Mouse (Mus musculus) urinary bladder, postnatal 4 days (tissue): ENCODE data around the gene Exoc5.
"Not testable (repeated sequence)": the region's sequence is repeated elsewhere in the genome, so short reads cannot be mapped to it uniquely, and the experiment has no call there.

Source experiments
- DNase-seq, 2 experiments: peaks; one replicate each; pipeline ENCODE4 v3.0.0; 2021 to 2022; ENCODE audit warnings: low spot score in 2 of 2

Exoc5 gene

DNA sequence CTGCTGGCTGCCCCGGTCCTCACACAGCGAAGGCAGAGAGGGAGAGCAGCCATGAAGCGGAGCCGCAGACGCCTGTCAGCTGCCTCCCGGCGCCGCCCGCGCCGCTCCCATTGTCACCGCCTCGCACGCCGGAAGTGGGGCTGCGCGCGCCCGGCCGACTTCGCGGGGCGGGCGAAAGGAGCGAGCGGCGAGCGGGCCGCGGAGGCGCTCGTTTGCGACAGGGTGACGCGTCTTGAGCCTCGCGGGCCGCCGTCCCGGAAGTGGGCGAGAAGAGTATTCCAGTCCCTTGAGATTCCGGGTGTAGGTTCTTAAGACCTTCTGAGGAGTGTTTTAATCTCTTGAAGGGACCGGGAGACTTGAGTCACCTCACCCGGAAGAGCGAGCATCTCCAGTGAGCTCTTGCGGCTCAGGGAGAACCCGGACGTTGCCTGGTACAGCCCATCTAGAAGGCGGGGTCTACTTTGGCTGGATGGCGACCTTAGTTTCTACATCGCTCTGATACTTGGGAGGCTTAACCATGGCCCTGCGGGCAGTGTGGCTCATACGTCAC lies at the start of gene Exoc5:
TSS of gene Exoc5 (minus strand) at position 380 of the 550 bp plus-strand sequence.
- peak; percentile 94 to 96 for DNase-seq

DNA sequence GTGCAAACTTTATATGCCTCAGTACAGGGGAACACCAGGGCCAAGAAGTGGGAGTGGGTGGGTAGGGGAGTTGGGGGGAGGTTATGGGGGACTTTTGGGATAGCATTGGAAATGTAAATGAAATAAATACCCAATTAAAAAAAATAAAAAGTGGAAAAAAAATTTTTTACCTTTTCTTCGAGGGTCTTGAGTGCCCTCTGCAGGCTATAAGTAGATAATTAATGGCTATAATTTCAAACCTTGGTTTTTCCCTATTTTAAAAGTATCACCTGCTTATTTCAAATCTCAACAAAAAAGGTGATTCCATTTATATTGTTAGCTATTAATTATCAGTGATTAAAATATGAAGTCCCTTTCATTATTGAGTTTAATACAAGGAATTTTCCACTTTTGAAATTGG lies 25.3 kb upstream of the Exoc5 start:
- DNase-seq = not testable (repeated sequence)

DNA sequence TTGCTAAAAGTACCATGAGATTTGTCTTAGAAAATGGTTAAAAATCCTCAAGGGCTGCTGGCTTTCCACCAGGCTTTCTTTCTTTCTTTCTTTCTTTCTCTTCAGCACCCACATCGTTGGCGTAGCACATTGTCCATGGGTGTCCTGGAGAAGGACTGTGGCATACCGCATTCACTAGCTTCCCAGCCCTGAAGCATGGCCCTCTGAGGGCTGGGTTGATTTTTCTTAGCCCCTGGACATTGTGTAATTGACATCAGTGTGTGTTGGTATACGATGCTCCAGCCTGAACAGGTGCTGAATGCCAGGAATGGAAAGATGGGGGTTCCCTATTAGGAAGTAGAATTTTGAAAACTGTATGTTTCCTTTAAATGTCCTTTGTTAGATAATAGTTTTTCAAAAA lies 24.8 kb upstream of the Exoc5 start:
- DNase-seq = no peak

DNA sequence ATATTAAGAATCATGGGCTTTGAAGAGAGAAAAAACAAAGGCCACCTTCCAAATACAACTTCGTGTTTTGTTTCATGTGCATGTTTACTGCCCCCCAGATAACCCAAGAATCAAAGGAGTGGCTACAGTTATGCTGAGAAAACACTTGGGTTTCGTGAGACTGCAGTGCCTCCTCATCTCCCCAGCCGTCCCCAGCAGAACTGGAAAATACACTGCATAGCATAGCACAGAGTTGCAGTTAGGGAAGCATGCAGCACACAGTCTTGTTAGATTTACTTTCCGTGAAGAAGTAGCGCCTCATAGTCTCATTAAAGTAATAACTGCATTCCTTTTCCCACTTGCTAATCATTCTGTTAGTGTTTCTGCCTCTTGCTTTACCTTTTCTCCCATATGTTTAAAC lies 23.6 kb upstream of the Exoc5 start:
- no peak for DNase-seq

DNA sequence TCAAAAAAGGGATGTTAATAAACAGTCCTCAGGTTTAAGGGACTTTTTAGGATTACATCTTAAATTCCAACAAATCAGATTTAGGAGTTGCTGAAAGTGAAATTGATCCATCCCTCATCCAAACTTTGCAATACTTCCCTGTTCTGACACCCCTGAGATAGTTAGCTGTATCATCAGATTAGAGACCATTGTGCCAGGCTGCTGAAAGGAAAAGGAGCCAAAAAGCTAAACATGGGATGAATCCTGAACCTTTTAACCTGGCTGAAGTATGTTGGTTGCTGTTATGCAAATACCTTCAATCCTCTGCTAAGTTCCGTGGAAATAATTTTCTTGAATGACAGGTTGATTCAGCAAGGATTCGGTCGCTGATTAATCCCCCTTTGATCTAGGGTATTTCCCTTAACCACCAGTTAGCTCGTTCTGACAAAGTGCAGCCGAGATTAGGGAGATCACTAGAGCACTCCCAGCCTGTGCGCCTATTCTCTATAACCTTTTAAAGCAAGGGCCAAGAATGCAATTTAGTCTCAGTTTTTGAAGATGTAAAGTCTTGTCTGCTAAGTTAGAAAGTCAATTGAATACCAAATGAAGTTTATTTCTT lies 23.1 kb upstream of the Exoc5 start:
- DNase-seq = no peak

DNA sequence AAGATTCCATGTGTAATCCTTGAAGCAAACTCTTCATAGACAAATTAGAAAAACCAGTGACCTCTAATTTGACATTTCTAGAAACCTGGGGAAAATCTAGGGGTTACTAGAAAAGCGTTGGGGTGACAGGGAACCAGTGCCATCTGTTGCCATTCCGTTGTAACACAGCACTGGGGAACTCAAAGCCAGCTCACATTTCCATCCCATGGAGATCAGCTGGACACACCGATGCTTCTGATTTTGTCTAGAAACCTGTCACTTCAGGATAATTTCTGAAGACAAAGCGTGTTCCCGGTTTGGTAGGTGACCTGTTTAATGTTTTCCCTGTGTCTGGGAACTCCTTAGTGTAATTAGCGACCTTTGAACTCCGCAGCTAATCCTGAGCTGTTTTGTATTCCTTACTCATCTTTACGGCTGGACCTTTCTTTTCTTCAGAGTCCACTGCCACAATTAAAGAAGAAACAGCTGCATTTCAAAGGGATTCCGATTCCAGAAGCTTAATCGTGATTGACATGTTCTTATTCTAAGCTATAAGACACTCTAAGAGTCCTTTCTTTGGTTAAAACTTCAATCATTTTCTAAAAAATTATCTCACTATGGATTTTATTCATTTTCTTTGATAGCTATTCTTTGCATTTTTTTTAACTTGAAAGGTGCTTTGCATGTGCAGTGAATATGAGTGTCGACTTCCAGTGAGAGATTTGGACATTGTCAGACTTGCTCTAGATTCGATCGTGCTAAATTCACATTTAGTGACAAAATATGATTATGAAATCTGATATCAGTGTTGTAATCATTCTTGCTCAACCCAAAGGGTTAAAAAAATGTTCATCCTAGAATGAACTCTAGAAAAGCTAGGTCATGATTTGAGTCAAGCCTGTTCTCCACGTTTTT lies 21.9 kb upstream of the Exoc5 start:
- DNase-seq = no peak

DNA sequence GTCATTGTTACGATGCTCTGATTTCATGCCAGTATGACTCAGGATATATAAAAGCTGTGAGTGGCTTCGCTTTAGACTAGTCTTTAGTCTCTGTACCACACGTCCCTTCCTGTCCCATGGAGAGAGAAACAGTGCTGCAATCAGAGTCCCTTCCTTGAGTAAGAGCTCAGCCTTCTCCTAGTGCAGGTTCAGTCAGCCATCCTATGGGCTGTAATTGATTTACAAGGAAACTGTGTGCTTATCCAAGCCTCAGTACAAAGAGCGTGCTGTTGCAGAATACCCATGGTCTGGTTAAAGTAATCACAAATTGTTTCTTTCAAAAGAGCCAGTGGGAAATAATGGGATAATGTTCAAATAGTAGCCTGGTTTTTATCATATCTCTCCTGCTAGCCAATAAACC lies 20.1 kb upstream of the Exoc5 start:
- DNase-seq = no peak

DNA sequence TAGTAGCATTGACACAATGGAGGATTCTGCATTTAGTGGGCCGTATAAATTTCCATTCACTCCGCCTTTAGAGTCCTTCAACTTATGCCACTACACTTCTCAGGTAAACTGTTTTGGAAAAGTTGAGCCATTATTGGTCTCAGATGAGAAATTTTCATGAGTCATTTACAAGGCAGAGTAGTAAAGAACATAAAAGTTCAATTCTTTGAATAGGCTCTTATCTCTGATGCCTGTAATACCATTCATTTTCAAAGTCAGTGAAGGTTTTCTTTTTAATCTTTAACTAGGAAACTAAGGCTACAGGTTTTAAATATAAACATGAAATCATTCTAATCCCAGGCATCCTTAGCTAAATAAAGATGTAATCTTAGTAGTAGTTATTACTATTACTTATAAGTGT lies 12.4 kb upstream of the Exoc5 start:
- no peak for DNase-seq

DNA sequence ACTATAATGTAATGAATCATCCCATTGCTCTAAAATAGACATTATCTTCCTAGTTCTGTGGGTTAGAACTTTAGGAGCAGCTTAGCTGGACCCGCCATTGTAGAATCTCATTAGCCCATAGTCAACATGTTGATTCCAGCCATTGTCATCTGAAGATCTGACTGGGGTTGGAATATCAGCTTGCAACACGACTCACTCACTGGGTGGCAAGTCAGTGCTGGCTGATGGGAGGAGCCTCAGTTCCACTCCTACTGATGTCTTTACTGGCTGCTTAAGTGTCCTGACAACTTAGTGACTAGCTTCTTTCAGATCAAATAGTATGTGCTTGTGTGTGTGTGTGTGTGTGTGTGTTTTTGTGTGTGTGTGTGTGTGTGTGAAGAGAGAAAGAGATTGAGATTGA lies 7.9 kb upstream of the Exoc5 start:
- no peak for DNase-seq

DNA sequence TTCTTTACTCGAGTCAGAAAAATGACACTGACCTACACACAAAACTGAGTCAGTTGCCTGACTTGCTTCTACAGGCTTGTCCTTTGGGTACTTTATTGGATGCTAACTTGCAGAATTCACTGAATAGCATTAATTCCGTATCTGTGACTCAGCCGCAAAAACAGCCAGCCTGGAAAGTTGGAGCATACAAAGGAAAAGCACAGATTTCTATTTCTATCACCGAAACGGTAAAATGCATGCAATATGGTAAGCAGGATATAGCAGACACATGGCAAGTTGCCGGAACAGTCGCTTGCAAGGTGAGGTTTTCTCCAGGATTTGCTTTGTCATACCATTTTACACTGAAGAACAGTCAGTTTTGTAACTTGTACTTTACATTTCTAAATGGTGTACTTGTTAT lies 7.4 kb upstream of the Exoc5 start:
- no peak for DNase-seq

DNA sequence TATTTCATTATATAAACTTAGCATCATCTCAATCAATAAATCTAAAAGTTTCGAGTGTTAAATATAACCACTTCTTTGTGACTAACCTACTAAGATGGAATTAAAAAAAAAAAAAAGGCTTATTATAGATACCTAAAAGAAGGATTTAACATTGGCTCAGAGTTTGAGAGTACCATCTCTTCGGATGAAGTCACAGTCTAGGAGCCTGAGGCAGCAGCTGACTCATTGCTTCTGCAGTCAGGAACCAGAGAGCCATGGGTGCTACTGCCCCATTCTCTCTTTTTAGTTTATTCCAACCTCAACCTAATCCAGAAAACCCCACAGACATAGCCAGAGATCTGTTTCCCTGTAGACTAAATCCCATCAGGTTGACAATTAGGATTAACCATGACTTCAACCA lies 6.4 kb upstream of the Exoc5 start:
- DNase-seq = no peak

DNA sequence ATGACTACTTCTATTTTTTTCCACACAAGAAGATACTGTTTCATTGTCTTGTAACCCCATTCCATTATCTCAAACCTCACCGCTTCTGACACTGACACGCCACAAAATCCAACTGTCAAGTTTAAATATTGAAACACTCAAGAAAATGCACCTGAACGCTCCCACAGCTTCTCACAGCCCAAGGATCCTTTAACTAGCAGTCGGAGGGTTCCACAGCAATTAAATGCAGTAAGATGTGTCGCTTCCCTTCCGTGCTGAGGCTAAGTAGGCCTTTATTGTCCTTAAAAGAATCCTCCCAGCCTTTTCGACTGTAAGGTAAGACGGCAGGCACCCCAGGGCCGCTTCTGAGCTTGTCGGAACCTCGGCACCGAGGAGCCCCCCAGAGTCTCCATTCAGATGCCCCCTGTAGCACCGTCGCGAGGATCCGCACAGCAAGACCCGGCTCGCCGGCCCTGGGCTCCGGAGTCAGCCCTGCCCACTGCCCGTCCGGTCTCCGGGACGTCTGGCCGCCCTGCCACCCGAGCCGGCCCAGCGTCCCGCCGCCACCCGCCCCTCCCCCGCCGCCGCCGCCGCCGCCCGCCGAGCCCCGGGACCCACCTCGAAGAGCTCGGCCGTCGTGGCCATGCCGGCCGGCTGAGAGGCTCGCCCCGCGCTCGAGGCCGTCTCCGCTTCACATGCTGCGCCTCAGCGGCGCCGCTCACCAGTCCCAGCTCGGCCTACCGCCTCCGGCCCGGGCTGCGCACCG lies 752 bp downstream of the Exoc5 start, which contains the start of gene Ap5m1:
TSS of gene Ap5m1 (plus strand) at position 569 of the 745 bp plus-strand sequence.
- DNase-seq = no peak

DNA sequence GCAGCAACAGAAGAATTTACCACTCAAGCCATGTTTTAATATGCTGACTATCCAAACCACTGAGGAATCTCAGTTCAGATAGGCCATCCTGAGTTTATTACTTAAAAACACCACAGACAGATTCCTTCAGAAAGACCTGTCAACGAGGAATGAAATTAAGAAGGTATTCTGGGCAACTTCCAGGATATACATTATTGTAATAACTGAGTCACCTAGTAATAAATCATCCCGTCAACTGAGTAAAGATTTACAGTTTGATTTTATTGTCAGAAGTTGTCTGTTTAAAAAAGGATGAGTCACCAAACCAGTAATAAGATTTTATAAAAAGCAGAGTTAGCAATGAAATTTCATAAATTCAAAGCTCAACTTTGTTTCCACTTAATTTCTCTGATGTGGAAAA lies 2.6 kb downstream of the Exoc5 start:
- DNase-seq = no peak

DNA sequence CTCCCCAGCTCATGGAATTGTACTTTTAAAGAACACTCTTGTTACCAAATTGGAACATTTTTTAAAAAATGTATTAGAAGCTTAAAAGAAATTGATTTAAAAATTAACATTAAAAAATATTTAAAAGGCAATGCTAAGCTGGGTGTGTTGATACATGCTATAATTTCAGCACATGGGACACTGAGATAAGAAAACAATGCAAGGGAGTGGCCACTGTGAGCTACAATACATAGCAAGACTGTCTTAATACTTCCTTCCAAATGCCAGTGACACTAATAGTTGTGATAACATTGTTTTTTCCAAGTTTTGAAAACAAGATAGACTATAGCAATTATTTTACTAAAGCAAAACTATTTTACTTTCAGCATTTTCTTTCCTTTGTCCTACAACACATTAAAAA lies 17.0 kb downstream of the Exoc5 start:
- DNase-seq = no peak

DNA sequence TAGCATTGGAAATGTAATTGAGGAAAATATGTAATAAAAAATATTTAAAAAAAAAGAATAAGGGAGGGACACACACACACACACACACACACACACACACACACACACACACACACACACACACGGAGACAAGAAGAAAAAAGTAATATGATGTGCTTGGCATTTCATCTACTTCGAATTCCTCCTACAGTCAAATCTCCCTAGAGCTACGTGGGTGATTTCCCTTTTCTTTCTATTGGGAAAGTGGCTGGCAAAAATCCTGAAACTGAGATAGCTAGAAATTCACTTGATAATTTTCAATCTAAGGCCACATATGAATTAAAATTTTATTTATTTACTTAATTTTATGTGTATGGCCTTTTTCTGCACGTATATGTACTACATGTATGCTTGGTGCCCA lies 20.8 kb downstream of the Exoc5 start:
- no peak for DNase-seq

DNA sequence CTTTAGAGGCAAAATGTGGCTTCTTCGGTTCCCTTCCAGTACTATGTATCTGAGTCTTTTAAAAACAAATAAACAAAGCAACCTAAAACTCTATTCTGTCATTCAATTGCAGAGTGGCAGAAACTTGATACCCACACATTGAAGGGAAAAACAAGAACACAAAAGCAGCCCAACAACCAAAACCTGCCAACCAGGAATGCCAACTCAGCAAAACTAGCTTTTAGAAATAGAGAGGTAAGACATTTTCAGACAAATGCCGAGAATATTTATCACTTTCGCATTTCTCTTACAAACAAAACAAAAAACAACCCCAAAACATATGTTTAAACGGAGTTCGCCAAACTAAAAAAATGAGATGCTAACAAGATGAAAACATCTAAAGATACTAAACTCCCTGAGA lies 37.5 kb downstream of the Exoc5 start:
- DNase-seq = no peak

DNA sequence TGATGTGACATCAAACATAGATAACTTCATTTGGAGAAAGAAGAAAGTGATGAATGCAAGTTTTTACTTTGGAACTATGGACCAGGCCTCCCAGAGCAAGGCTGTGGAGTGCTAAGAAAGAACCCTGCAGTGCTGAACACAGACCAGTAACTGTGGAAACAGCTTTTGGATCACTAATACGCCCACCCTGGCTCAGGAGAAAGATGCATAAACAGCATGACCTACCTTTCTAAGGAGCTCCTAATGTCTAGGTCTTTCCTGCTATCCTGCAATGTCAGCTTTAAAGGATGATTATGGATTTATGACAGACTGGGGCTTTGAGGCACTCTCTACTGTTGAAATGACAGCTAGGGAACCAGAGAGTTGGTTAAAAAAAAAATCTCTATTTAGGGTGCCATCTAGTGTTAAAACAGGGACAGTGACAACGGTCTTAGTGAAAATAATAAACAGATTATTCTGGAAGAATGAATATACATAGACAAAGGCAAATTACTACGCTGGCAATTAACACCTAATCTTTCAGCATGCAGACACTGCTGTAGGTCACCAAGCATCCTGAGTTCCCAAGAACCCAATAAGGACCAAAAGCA lies 38.6 kb downstream of the Exoc5 start:
- DNase-seq = no peak

DNA sequence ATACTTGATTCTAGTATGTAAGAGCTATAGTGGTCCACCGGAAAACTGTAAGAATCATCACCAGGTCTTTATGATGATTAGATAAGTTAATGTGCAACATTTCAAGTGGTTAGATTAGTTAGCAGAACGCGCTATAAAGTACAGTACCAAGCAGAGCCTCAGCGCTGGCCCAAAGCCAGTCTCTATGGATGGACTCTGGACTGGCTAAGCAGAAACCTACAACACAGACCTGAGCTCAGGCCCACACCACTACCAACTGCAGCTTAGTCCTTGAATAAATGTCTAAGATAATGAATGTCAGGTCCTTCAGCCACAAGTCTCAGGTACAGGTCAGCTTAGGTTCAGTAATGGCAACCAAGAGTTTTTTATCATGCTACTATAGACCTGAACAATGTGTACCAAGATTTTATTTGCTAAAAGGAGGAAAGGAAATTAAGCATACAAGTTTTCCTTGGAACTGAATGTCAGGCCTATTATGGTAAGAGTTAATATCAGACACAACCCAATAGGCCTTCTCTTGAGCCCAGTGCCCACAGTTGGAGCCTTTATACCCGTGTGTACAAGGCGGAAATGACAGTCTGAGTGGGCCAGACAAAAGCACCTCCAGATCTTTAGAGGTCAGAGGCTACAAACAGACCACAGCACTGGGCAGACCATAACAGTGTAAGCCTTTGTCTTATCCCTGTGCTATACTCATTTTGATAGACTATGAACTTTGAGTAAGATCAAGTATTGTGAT lies 39.2 kb downstream of the Exoc5 start:
- no peak for DNase-seq

DNA sequence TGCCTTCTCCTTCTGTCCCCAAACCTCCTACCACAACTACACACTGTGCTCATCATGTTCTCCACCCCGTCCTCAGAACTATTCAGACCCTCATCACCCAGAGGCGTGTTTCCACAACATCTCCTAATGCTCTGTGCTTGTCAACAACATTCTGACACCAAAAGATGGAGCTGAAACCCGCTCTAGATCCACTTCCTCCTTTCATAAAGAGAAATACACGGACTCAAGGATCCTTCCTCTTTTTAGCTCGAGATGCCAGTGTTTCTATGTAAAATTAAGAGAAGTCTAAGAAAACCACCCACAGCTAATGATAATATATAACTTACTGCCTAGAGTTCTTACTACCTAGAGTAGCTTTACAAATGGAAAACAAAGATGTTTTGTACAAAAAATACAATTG lies 46.7 kb downstream of the Exoc5 start:
- DNase-seq = no peak

DNA sequence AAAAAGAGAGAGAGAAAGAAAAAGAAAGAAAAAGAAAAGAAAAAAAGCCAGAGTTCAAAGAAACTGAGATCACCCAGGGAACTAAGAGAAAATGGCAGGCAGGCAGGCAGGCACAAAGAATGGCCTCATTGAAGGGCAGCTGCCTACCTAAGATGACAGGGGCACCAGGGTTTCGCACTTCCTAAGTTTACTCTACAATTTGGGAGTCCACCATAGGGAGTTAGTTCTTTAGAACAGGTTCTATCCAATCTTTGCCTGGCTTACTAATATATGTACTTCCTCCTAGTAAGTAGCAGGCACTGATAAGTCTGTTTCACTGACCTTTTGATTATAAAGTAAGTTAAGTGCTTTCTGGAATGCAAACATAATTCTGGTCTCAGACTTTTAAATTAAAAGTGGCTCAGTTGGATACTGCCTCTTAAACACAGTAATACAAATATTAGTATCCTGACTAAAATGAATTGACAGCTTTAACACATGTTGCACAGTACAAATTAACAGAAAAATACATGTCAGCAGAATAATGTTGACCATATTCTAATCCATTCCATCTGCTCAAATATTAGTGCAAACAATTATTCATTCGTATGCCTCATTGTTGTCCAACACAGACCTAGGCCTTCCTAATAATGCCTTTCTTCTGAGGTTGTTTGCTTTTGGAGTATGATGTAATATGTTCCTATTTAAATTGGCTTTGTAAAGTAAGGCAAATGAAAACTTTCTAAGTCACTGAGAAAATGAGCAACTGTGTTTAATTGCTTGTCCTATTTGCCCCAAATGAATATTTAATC lies 57.9 kb downstream of the Exoc5 start:
- no peak for DNase-seq
